Mouse (Mus musculus): ENCODE data around the gene Olfr822.
"Not testable (repeated sequence)": the region's sequence is repeated elsewhere in the genome, so short reads cannot be mapped to it uniquely, and the experiment has no call there.

DNA sequence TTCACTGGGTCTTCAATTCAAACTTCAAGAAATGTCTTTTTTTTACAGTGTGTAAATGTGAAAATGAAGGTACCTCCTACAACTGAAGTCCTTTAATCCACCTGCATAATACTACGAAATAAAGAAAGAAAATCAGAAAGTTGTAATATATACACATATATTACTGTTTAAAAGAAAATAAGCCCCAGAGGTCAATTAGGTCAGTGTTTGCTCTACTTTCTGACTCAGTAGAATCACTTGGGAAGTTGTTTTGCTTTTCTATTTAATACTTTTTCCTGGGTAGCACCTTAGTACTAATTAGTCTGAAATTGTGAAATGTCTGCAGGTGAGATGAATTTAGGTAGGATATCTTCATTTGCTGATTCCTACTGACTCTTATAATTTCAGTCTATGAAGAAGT lies 44.3 kb downstream of the Olfr822 start, which contains the start of gene Olfr823:
- TF ChIP-seq POLR2A (IDR thresholded peaks at IDR 0.05; ENCODE audit: borderline replicate concordance, low read depth, low read length); CTCF (IDR thresholded peaks at IDR 0.05; ENCODE audit: low read depth, low read length): not testable (repeated sequence)
